ENCODE assay signal across 9 mouse cellular contexts in genomic region chr8:46982770-46983169, GRCm38 (mm10). TPM values are rescaled to one million over a fixed set of nuclear protein-coding genes. Genes with fewer than 3 reads are reported as not detected.
A peak's percentile ranks its signal among the peaks of the same experiment; 100 is the strongest.
DNase-seq lines count a peak whose midpoint lies in the region.
"Had no signal": no experiment of that assay in that cellular context is flagged by ENCODE, and none has a peak within 500 bp of the region (broad histone marks: within the 10 kb centered on the region; RNA-seq: fewer than 3 reads in every experiment).

No protein-coding gene starts in this region.

- intact Hi-C loops in heart, postnatal 25 days (cut with DNase I), result no loop called here

- DNase-seq in adrenal gland, adult 2 months, result peak; percentile 41
- DNase-seq in adrenal gland, adult 18-20 months (ENCODE audit: low spot score in 2 of 2), result no peak
- DNase-seq in heart, adult 18-20 months, result peak; percentile 60 to 84
- peak; percentile 48 for DNase-seq in heart, postnatal 25 days (ENCODE audit: low spot score)
- peak; percentile 83 for DNase-seq in kidney, postnatal 36 days
- DNase-seq in right cerebral cortex, postnatal 36 days (ENCODE audit: low spot score in 2 of 2), result no peak
- no peak for DNase-seq in urinary bladder, postnatal 14 days (ENCODE audit: low spot score)
- no peak for DNase-seq in spleen, postnatal 10 days (ENCODE audit: low spot score in 2 of 2)

RNA-seq across cellular contexts. Expression of gene Enpp6, which starts 3.9 kb away (rescaled TPM):
- 1 to 10 TPM; 1.4 to 2.0 TPM for total RNA-seq in adrenal gland, adult 2 months (2021)
- 2.6 and 4.1 TPM in 2 replicates for polyA plus RNA-seq in adrenal gland, adult 2 months (2012; rRNA removed)
- total RNA-seq in adrenal gland, adult 18-20 months (2021), result 1 to 10 TPM in 1 of 2 experiments, under 1 TPM in 1; 0.70 to 1.0 TPM
- 1 to 10 TPM; 2.8 to 3.9 TPM for total RNA-seq in heart, adult 18-20 months (2021)
- total RNA-seq in heart, postnatal 25 days (2021), result 1 to 10 TPM; 4.9 to 6.3 TPM
- polyA plus RNA-seq: G1E had no signal

Comparison
In these comparisons a context has a peak if more than half of its experiments do, and no peak if none do; other contexts are left out.
1. DNase-seq: peak in adrenal gland, adult 2 months (single experiment), heart, adult 18-20 months (2 of 2), heart, postnatal 25 days (single experiment) and kidney, postnatal 36 days (2 of 2); none in adrenal gland, adult 18-20 months (0 of 2), right cerebral cortex, postnatal 36 days (0 of 2), urinary bladder, postnatal 14 days (single experiment) and spleen, postnatal 10 days (0 of 2).